Mouse (Mus musculus) embryonic facial prominence, embryonic 11.5 days (tissue): ENCODE measurements around the gene 9230112D13Rik. TPM values are rescaled to one million over a fixed set of nuclear protein-coding genes. Genes with fewer than 3 reads are reported as not detected.

Source experiments
- ATAC-seq: fragments of 200-750 bp; cut with Nextera tagmentation; replicated peaks from 2 replicates; pipeline ENCODE4 v1.8.0; 2017; ENCODE audit warnings: low read depth; ENCODE audit not compliant: insufficient number of reproducible peaks, low FRiP score, low TSS enrichment
- DNase-seq: peaks from one replicate; pipeline ENCODE4 v3.0.0-alpha.2; 2015; ENCODE audit warnings: low spot score
- H3K27ac ChIP-seq: fragments of 300-500 bp; sonication (generic); replicated peaks from 2 replicates; pipeline ENCODE4 v1.5.1; 2014; ENCODE audit warnings: mild to moderate bottlenecking, low read depth, low read length, control low read depth
- H3K27me3 ChIP-seq: fragments of 300-500 bp; sonication (generic); 2 replicates; pipeline ENCODE4 v1.6.1; 2014; ENCODE audit warnings: mild to moderate bottlenecking, low read length, moderate library complexity, mixed read lengths; ENCODE audit not compliant: control insufficient read depth, insufficient read depth
- H3K36me3 ChIP-seq: fragments of 300-500 bp; sonication (generic); replicated peaks from 2 replicates; pipeline ENCODE4 v1.6.1; 2014; ENCODE audit warnings: low read depth, mild to moderate bottlenecking, low read length, moderate library complexity, mixed read lengths; ENCODE audit not compliant: control insufficient read depth, insufficient read depth
- H3K4me1 ChIP-seq: fragments of 300-500 bp; sonication (generic); 2 replicates; pipeline ENCODE4 v1.6.1; 2014; ENCODE audit warnings: low read length, mixed read lengths; ENCODE audit not compliant: control insufficient read depth, insufficient read depth
- H3K4me2 ChIP-seq: fragments of 300-500 bp; sonication (generic); 2 replicates; pipeline ENCODE4 v1.6.1; 2014; ENCODE audit warnings: low read depth, mild to moderate bottlenecking, control low read depth, low read length, moderate library complexity
- H3K4me3 ChIP-seq: fragments of 300-500 bp; sonication (generic); 2 replicates; pipeline ENCODE4 v1.5.1; 2014; ENCODE audit warnings: low read depth, low read length, control low read depth
- H3K9ac ChIP-seq: fragments of 300-500 bp; sonication (generic); replicated peaks from 2 replicates; pipeline ENCODE4 v1.6.1; 2014; ENCODE audit warnings: mild to moderate bottlenecking, control low read depth, low read length
- H3K9me3 ChIP-seq: fragments of 300-500 bp; sonication (generic); replicated peaks from 2 replicates; pipeline ENCODE4 v1.6.1; 2016; ENCODE audit warnings: mild to moderate bottlenecking, low read length, inconsistent platforms, mixed read lengths; ENCODE audit not compliant: control insufficient read depth
- WGBS: fragments of 180-500 bp; shearing (Covaris S2); extraction: QIAGEN DNeasy Blood & Tissue Kit; methylation state at CpG from one replicate; pipeline ENCODE4 v1.1.7; 2014; 5-methylcytosine and 5-hydroxymethylcytosine counted together
- polyA plus RNA-seq: library from polyadenylated mRNA; unstranded; fragments of >200 nt; fragmentation: Nextera tagmentation; extraction: Ambion mirVana; gene quantifications from 2 replicates; pipeline ENCODE4 v1.2.1, GENCODE M21; 2014

Gene 9230112D13Rik
- polyA plus RNA-seq, 1 experiment from 2014 or later, result not detected

- no peak overlapping the region for H3K27ac ChIP-seq
- DNase-seq, result no peak
- H3K36me3 ChIP-seq, result no peaks in the 10 kb centered on the region
- 90% methylated on average over 5 of the region's 5 CpGs for WGBS
- H3K27me3 ChIP-seq, result no peaks in the 10 kb centered on the region; the same call in 1 of the 2 replicates
- no peaks in the 10 kb centered on the region for H3K9me3 ChIP-seq
- no peak overlapping the region for H3K4me3 ChIP-seq
- H3K9ac ChIP-seq, result no peak overlapping the region
- H3K4me2 ChIP-seq, result no peak overlapping the region
- H3K4me1 ChIP-seq, result no peaks in the 10 kb centered on the region
- ATAC-seq, result no peak
Measured at GRCm38 (mm10) chr14:34552226-34552625, 29.6 kb upstream of the 9230112D13Rik start.

GRCm38 (mm10) chr14:34549004-34549671, 26.5 kb upstream of the 9230112D13Rik start:
- H3K4me2 ChIP-seq, result peak overlapping the region; percentile 95
- no peaks in the 10 kb centered on the region for H3K9me3 ChIP-seq
- DNase-seq (peak; percentile 93), ATAC-seq (peak; percentile 95)
- H3K36me3 ChIP-seq, result no peaks in the 10 kb centered on the region
- H3K4me3 ChIP-seq, result peak overlapping the region; percentile 79
- no peaks in the 10 kb centered on the region; the same call in 1 of the 2 replicates for H3K27me3 ChIP-seq
- under 1% methylated on average over 53 of the region's 55 CpGs for WGBS
- H3K27ac ChIP-seq, result peak overlapping the region; percentile 37; the same call in 1 of the 2 replicates
- H3K4me1 ChIP-seq, result no peaks in the 10 kb centered on the region
- peak overlapping the region; percentile 73 for H3K9ac ChIP-seq

- ATAC-seq, result peak; percentile 51
- no peak overlapping the region for H3K27ac ChIP-seq
- H3K9ac ChIP-seq, result peak overlapping the region; percentile 73
- no peaks in the 10 kb centered on the region for H3K9me3 ChIP-seq
- H3K36me3 ChIP-seq, result no peaks in the 10 kb centered on the region
- H3K27me3 ChIP-seq, result no peaks in the 10 kb centered on the region; the same call in 1 of the 2 replicates
- H3K4me2 ChIP-seq, result peak overlapping the region; percentile 95
- WGBS, result under 1% methylated on average over 27 of the region's 27 CpGs
- peak; percentile 72 for DNase-seq
- H3K4me1 ChIP-seq, result no peaks in the 10 kb centered on the region
- peak overlapping the region; percentile 79 for H3K4me3 ChIP-seq
Measured at GRCm38 (mm10) chr14:34548391-34549001, 25.9 kb upstream of the 9230112D13Rik start.

DNA sequence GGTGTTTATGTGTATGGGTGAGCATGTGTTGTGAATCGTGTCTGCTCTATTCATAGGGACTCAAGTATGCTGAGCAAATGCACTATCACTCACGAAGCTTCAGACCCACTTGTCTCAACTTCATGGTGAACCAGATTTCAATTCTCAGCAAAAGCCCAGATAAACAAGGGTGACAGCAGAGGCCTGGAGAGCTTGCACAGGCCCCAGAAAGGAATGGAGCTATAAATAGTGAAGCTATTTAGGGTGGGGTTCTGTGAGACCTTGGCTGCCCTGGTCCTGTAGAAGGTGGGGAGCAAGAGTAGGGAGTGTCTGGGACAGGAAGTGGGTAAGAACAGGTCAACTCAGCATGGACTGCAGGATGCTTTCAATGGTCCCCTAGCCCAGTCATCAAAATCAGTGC, 21.9 kb upstream of the 9230112D13Rik start:
- DNase-seq (no peak), ATAC-seq (no peak)
- 78% methylated on average over 2 of the region's 2 CpGs for WGBS
- no peak overlapping the region for H3K27ac ChIP-seq
- H3K9me3 ChIP-seq, result no peaks in the 10 kb centered on the region
- H3K4me3 ChIP-seq, result no peak overlapping the region
- no peak overlapping the region for H3K4me2 ChIP-seq
- no peaks in the 10 kb centered on the region for H3K36me3 ChIP-seq
- H3K9ac ChIP-seq, result no peak overlapping the region
- H3K4me1 ChIP-seq, result no peaks in the 10 kb centered on the region
- H3K27me3 ChIP-seq, result no peaks in the 10 kb centered on the region; the same call in 1 of the 2 replicates

DNA sequence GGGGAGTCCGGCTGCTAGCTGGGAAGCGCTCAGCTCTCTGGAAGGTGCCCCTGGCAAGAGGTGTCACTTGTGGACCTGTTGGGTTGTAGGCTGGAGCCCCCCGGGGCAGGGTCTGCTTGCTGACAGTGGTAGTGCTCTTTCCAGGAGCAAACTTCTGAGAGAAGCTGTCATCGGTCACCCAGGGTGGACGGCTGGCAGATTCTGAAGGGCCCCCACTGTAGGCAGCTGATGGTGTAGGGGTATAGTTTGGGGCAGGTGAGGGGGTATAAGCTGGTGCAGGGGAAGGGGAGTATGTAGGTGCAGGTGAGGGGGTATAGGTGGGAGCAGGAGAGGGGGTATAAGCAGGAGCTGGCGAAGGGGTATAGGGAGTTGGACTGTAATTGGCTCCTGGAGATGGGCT, 21.4 kb upstream of the 9230112D13Rik start:
- WGBS, result 82% methylated on average over 6 of the region's 6 CpGs
- Histone ChIP-seq H3K36me3 (no peaks in the 10 kb centered on the region), H3K4me1 (no peaks in the 10 kb centered on the region), H3K4me3 (no peak overlapping the region), H3K4me2 (no peak overlapping the region), H3K9me3 (no peaks in the 10 kb centered on the region), H3K27ac (no peak overlapping the region), H3K9ac (no peak overlapping the region), H3K27me3 (no peaks in the 10 kb centered on the region; the same call in 1 of the 2 replicates)
- no peak for DNase-seq
- no peak for ATAC-seq

- Histone ChIP-seq H3K4me2 (no peak overlapping the region), H3K27me3 (no peaks in the 10 kb centered on the region; the same call in 1 of the 2 replicates), H3K4me3 (no peak overlapping the region), H3K4me1 (no peaks in the 10 kb centered on the region), H3K9me3 (no peaks in the 10 kb centered on the region), H3K9ac (no peak overlapping the region), H3K27ac (no peak overlapping the region), H3K36me3 (no peaks in the 10 kb centered on the region)
- DNase-seq (no peak), ATAC-seq (no peak)
- 74% methylated on average over 6 of the region's 6 CpGs for WGBS
Measured at GRCm38 (mm10) chr14:34543596-34543995, 21.0 kb upstream of the 9230112D13Rik start.

DNA sequence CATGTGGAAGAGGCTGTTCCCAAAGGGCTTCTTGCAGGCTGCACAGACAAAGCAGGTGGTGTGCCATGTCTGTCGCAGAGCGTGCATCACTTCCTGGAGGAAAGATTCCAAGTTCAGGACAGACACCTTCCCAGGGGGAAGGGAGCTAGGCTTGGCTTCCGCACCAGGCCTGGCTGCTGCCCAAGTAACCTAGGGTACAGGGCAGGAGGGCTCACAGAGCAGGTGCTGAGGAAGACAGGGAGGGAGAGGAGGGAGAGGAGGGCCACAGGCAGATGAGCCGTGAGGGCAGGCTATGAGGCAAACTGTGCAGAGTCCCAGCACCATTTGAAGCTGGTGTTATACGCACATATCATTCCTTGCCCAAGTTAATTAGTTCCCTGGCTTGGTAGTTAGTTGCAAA, 19.3 kb upstream of the 9230112D13Rik start:
- H3K36me3 ChIP-seq, result no peaks in the 10 kb centered on the region

GRCm38 (mm10) chr14:34540685-34541162, 18.1 kb upstream of the 9230112D13Rik start:
- DNase-seq (peak; percentile 13), ATAC-seq (no peak)
- Histone ChIP-seq H3K9ac (0 out of 2 replicates have a peak overlapping the region, but pooled peaks have one; percentile 34), H3K27me3 (no peaks in the 10 kb centered on the region; the same call in 1 of the 2 replicates), H3K4me2 (no peak overlapping the region), H3K4me1 (no peaks in the 10 kb centered on the region), H3K27ac (no peak overlapping the region), H3K36me3 (no peaks in the 10 kb centered on the region), H3K4me3 (no peak overlapping the region), H3K9me3 (no peaks in the 10 kb centered on the region)
- whole genome bisulfite sequencing, result 15% methylated on average over 17 of the region's 17 CpGs

More for the DNA sequence above, 19.3 kb upstream of the 9230112D13Rik start:
- Histone ChIP-seq H3K27ac (no peak overlapping the region), H3K27me3 (no peaks in the 10 kb centered on the region; the same call in 1 of the 2 replicates), H3K4me1 (no peaks in the 10 kb centered on the region), H3K4me2 (no peak overlapping the region), H3K9ac (no peak overlapping the region), H3K9me3 (no peaks in the 10 kb centered on the region), H3K4me3 (no peak overlapping the region)
- DNase-seq (no peak), ATAC-seq (no peak)
- WGBS, result 94% methylated on average over 5 of the region's 5 CpGs
